Mouse (Mus musculus): Measurements from ENCODE around the gene Phf1. TPM values are rescaled to one million over a fixed set of nuclear protein-coding genes. Genes with fewer than 3 reads are reported as not detected.
"Not testable (repeated sequence)": the region's sequence is repeated elsewhere in the genome, so short reads cannot be mapped to it uniquely, and the experiment has no call there.

Phf1 gene
- polyA plus RNA-seq, 1 experiment from 2014 or later = 2.5 TPM

GRCm38 (mm10) chr17:26915248-26915647, 17.6 kb upstream of the Phf1 start:
- no peak overlapping the region for H3K9ac ChIP-seq (replicated peaks)
- H3K4me3 ChIP-seq (ENCODE audit: low read depth, low read length) = no peak overlapping the region
- DNase-seq (no peak), ATAC-seq (no peak)
- no peaks in the 10 kb centered on the region for H3K27me3 ChIP-seq (ENCODE audit: insufficient read depth, low read length)
- 43% methylated on average over 1 of the region's 1 CpGs for WGBS (ENCODE audit: insufficient replicate concordance)
- H3K4me2 ChIP-seq (ENCODE audit: low read depth, low read length) = no peak overlapping the region
- H3K27ac ChIP-seq (ENCODE audit: low read depth) = no peak overlapping the region
- TF ChIP-seq CTCF (IDR thresholded peaks at IDR 0.05; ENCODE audit: low read depth) (no peak), EP300 (IDR thresholded peaks at IDR 0.05; ENCODE audit: low read depth) (no peak)
- H3K9me3 ChIP-seq (ENCODE audit: low read length) = no peaks in the 10 kb centered on the region
- no peaks in the 10 kb centered on the region for H3K4me1 ChIP-seq (ENCODE audit: insufficient read depth)
- no peaks in the 10 kb centered on the region for H3K36me3 ChIP-seq (replicated peaks; ENCODE audit: insufficient read depth, low read length)

- Histone ChIP-seq H3K9ac (replicated peaks) (peak within 1 kb of the TSS; percentile 85), H3K27ac (ENCODE audit: low read depth) (peak within 1 kb of the TSS; percentile 55), H3K9me3 (ENCODE audit: low read length) (no peaks in the 10 kb centered on the region), H3K36me3 (replicated peaks; ENCODE audit: insufficient read depth, low read length) (peaks cover 9% of the 10 kb centered on the region; the same call in 1 of the 2 replicates), H3K4me3 (ENCODE audit: low read depth, low read length) (peak within 1 kb of the TSS; percentile 86), H3K4me1 (ENCODE audit: insufficient read depth) (no peaks in the 10 kb centered on the region), H3K27me3 (ENCODE audit: insufficient read depth, low read length) (no peaks in the 10 kb centered on the region), H3K4me2 (ENCODE audit: low read depth, low read length) (peak within 1 kb of the TSS; percentile 72)
- 1% methylated on average over 57 of the region's 72 CpGs for WGBS (ENCODE audit: insufficient replicate concordance)
- ATAC-seq (peak; percentile 97), DNase-seq (peak; percentile 99)
- TF ChIP-seq EP300 (IDR thresholded peaks at IDR 0.05; ENCODE audit: low read depth) = peak; percentile 39; the same call in 1 of the 2 replicates
- TF ChIP-seq CTCF (IDR thresholded peaks at IDR 0.05; ENCODE audit: low read depth) = peak; percentile 100
Observed at GRCm38 (mm10) chr17:26916711-26917482, 16.0 kb upstream of the Phf1 start, which contains the start of gene Kifc5b. Kifc5b (plus strand) TSS chr17:26917091.

DNA sequence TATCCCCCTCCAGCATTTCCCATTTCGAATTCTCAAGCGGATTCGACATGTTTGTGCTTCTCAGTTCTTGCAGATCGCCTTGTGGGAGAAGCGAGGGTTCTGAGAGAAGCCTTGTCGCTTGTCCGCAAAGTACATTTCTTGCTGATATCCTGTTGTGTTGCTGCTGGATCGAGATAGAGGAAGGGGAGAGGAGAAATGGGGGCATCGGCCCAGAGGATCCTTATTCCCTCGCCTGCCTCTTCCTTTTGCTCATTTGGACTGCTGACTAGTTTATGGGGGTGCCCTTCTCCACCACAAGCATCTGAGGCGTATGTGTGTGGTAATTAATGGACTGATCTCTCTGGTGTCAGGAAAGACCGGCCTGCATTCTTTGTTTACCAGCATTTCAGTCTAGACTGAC, 15.3 kb upstream of the Phf1 start:
- DNase-seq; H3K36me3 ChIP-seq (replicated peaks; ENCODE audit: insufficient read depth, low read length); H3K4me1 ChIP-seq (ENCODE audit: insufficient read depth); ATAC-seq; H3K9me3 ChIP-seq (ENCODE audit: low read length); H3K27me3 ChIP-seq (ENCODE audit: insufficient read depth, low read length): not testable (repeated sequence)
- Histone ChIP-seq H3K27ac (ENCODE audit: low read depth) (peak overlapping the region; percentile 55; the same call in 1 of the 2 replicates), H3K9ac (replicated peaks) (peak overlapping the region; percentile 85), H3K4me3 (ENCODE audit: low read depth, low read length) (peak overlapping the region; percentile 86), H3K4me2 (ENCODE audit: low read depth, low read length) (peak overlapping the region; percentile 72)
- 1% methylated on average over 12 of the region's 12 CpGs for WGBS (ENCODE audit: insufficient replicate concordance)

GRCm38 (mm10) chr17:26918343-26918742, 14.5 kb upstream of the Phf1 start:
- Histone ChIP-seq H3K27me3 (ENCODE audit: insufficient read depth, low read length) (no peaks in the 10 kb centered on the region), H3K4me2 (ENCODE audit: low read depth, low read length) (peak overlapping the region; percentile 72)
- TF ChIP-seq CTCF (IDR thresholded peaks at IDR 0.05; ENCODE audit: low read depth) = no peak
- TF ChIP-seq EP300 (IDR thresholded peaks at IDR 0.05; ENCODE audit: low read depth) = no peak

DNA sequence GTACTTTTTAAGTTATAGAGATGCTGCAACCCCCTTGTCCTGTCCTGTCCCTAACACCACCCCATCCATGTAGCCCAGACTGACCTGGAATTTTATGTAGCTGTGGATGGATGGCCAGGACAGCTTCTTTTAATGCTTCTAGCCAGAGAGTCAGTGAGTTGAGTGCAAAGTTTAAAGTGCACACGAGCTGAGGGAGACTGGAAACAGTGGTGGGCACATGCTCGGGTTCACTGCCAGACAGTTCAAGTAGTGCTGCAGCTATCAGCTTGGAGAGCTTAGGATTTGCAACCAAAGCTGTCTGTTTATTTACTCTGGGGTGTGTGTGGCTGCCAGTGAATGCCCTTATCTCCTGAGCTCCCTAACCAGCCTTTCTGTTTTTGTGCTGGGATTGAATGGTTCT, 13.3 kb upstream of the Phf1 start:
- H3K4me3 ChIP-seq (ENCODE audit: low read depth, low read length); H3K4me1 ChIP-seq (ENCODE audit: insufficient read depth); H3K9ac ChIP-seq (replicated peaks); DNase-seq; H3K27me3 ChIP-seq (ENCODE audit: insufficient read depth, low read length); H3K27ac ChIP-seq (ENCODE audit: low read depth); H3K4me2 ChIP-seq (ENCODE audit: low read depth, low read length); ATAC-seq; H3K36me3 ChIP-seq (replicated peaks; ENCODE audit: insufficient read depth, low read length); H3K9me3 ChIP-seq (ENCODE audit: low read length): not testable (repeated sequence)
- WGBS (ENCODE audit: insufficient replicate concordance) = 59% methylated on average over 2 of the region's 2 CpGs

More at GRCm38 (mm10) chr17:26918343-26918742, 14.5 kb upstream of the Phf1 start:
- H3K36me3 ChIP-seq (replicated peaks; ENCODE audit: insufficient read depth, low read length) = peaks cover 9% of the 10 kb centered on the region; the same call in 1 of the 2 replicates
- H3K9ac ChIP-seq (replicated peaks) = peak overlapping the region; percentile 46; the same call in 1 of the 2 replicates
- no peaks in the 10 kb centered on the region for H3K9me3 ChIP-seq (ENCODE audit: low read length)
- peak overlapping the region; percentile 86 for H3K4me3 ChIP-seq (ENCODE audit: low read depth, low read length)
- no peak overlapping the region for H3K27ac ChIP-seq (ENCODE audit: low read depth)
- H3K4me1 ChIP-seq (ENCODE audit: insufficient read depth) = no peaks in the 10 kb centered on the region
- ATAC-seq = no peak
- 71% methylated on average over 2 of the region's 2 CpGs for WGBS (ENCODE audit: insufficient replicate concordance)
- DNase-seq = no peak

DNA sequence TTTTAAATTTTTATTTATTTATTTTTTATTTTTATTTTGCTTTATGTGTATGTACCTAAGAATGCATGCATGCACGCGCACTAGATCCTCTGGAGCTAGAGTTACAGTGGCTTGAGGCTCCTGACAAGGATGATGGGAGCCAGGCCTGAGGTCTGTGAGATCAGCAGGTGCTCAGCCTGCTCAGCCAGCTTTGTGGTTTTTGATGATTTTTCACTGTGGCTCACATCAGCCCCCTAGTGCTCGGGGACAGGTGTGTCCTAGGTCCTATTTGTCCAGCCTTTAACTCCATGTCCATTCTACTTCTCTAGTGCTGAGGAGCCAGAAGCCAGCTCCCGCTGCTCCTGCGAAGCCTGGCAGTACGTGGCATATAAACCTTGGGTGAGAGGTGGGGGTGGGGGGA, 10.5 kb upstream of the Phf1 start:
- WGBS (ENCODE audit: insufficient replicate concordance) = 92% methylated on average over 5 of the region's 6 CpGs
- ATAC-seq; H3K4me1 ChIP-seq (ENCODE audit: insufficient read depth); H3K27ac ChIP-seq (ENCODE audit: low read depth); DNase-seq; H3K9me3 ChIP-seq (ENCODE audit: low read length); H3K4me3 ChIP-seq (ENCODE audit: low read depth, low read length); H3K9ac ChIP-seq (replicated peaks); H3K4me2 ChIP-seq (ENCODE audit: low read depth, low read length); H3K27me3 ChIP-seq (ENCODE audit: insufficient read depth, low read length): not testable (repeated sequence)
- peaks cover 11% of the 10 kb centered on the region; the same call in 1 of the 2 replicates for H3K36me3 ChIP-seq (replicated peaks; ENCODE audit: insufficient read depth, low read length)

- 91% methylated on average over 9 of the region's 9 CpGs for WGBS (ENCODE audit: insufficient replicate concordance)
- ATAC-seq = not testable (repeated sequence)
- peaks cover 18% of the 10 kb centered on the region for H3K36me3 ChIP-seq (replicated peaks; ENCODE audit: insufficient read depth, low read length)
Observed at GRCm38 (mm10) chr17:26925414-26925813, 7.4 kb upstream of the Phf1 start.

More at GRCm38 (mm10) chr17:26925414-26925813, 7.4 kb upstream of the Phf1 start:
- H3K4me2 ChIP-seq (ENCODE audit: low read depth, low read length); H3K9me3 ChIP-seq (ENCODE audit: low read length); H3K27me3 ChIP-seq (ENCODE audit: insufficient read depth, low read length); DNase-seq; H3K4me1 ChIP-seq (ENCODE audit: insufficient read depth); H3K27ac ChIP-seq (ENCODE audit: low read depth); H3K9ac ChIP-seq (replicated peaks); H3K4me3 ChIP-seq (ENCODE audit: low read depth, low read length): not testable (repeated sequence)

Measured in liver, postnatal 0 days (tissue).